Mouse (Mus musculus): Measurements from ENCODE around the gene Tbl1xr1.

The Tbl1xr1 gene

DNA sequence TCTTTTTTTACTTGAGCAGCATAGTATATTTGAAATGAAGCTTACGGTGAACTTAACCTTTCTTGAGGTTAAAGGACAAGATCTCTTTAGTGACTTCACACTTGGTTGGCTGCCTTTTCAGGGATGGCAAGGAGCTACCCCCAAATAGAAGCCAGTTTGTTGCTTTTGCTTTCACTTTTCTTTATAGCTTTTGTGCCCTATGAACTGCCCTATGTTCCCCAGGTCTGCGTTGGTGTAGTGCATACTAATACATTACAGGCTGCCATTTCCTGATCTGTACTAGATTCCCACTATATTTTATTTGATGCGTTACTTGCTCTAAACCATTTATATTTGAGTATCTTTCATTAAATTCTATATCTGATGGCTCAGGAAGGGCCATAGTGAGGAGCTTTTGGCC is 127.7 kb downstream of the Tbl1xr1 start:
- no peak for DNase-seq (ENCODE audit: low spot score in 2 of 2)

DNA sequence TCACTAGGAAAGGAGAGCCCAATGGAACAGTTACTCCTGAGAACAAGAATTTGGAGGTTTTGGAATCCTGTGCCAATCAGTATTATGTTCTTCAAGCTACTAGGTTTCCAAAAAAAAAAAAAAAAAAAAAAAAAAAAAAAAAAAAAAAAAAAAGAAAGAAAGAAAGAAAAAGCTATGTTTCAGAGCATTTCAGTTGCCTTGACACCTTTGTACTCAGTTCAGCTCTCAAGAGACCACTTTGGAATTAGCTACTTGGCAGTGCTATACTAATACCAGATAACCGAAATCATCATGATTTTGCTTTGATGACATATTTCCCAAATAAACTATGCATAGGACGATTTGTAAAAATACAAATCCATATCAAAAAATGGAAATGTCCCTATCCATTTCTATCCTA is 145.1 kb downstream of the Tbl1xr1 start:
- no peak for DNase-seq (ENCODE audit: low spot score in 2 of 2)

DNA sequence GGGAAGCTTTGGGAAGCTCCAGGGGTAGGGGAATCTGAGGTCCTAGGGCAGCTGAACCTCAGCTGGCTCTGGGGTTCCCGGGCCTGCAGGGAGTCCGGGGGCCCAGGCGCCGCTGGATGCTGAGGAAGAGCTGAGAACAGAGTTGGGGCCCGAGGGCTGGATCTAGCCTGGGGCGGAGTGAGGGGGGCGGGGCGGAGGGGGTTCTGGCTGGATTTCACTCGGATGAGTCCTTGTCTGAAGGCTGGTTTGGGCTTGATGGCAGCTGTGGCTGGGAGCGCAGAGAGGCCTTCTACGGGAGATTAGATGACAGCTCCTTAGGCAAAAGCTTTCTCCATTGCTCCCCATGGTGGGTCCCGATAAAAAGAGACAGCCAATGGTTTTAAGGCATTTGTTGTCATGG is 145.9 kb downstream of the Tbl1xr1 start:
- no peak for DNase-seq (ENCODE audit: low spot score in 2 of 2)

DNA sequence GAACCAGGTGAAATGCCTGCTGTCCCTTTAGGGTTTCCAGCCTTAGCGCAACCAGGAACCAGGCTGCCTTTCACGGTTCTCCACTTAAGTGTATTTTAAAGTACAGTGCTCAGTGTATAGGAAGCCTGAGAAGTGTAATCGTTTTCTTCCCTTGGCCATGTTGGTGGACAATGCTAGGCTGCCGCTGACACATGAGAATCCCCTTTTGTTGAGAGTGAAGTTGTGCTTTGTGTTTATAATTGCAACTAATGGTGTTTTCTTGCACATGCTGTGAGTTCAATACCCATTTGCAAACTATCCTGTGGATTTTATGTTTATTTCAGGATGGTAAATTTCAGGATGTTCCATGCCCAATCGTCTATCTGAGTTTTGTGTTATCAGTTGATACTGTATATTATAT is 146.6 kb downstream of the Tbl1xr1 start:
- no peak for DNase-seq (ENCODE audit: low spot score in 2 of 2)

DNA sequence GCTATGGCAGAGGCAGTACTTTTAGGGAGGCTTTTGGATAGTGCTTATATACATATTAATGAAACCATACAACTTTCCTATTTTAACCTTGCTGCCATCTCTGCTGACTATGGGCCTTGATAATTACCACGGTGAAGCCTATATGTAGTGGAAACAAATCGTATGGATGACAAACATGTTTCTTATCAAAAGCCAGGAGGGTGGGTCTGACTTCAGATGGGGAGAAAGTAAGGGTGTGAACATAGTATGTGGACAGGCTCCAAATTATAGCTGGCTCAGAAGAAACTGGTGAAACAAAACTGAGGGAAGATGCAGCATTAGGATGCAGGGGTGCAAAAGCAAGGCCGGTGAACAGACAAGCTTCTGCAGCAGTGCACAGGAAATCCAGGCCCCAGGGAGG is 151.6 kb downstream of the Tbl1xr1 start:
- DNase-seq (ENCODE audit: low spot score in 2 of 2): no peak

DNA sequence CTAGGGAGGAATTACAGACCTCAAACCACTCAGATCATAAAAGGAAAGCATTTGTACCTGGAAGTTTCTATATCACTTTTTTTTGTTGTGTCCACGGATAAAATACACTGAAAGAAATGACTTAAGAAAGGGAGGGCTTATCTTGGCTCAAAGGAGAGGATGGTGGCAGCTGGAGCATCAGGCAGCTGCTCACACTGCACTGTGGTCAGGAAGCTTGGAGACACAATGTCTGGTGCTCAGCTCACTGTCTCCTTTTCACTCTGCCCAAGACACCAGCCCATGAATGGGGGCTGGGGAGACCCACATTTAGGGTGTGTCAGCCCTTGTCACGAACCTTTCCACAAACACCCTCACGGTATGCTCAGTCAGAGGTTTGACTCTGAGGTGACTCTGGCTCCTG is 154.2 kb downstream of the Tbl1xr1 start:
- no peak for DNase-seq (ENCODE audit: low spot score in 2 of 2)

DNA sequence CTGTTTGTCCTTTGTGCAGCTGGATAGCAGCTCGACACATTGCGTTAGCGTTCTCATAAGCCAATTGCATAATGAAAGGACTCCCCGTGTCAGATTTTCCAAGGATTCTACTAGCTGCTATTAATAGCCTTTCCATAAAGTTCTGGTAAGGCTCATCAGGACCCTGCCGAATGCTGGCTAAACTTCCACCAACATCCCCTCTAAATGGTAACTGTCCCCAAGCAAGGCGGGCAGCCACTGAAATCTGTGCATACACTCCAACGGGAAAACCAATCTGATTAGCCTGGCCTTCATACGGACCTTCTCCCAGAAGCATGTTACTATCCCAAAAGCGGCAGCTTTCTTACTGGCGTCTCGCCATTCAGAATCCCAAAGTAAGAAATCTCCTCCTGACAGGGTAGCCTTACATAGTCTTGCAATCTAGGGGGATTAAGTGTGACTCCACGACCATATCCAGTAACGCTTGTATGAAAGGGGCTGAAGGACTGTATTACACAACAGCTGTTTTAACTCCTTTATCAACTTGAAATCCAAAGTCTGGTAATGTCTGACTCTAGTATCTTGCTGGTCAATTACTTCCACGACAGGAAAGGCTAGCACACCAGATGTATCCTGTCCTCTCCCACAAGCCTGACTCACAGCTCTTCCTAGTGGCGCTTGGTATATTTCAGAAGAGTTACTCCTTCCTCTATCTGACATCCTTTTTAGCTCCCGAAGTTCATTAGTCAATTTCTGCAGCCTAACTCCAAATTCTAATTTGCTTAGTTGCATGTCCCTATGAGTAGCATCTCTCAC is 161.9 kb downstream of the Tbl1xr1 start:
- no peak for DNase-seq (ENCODE audit: low spot score in 2 of 2)
